Mouse (Mus musculus) sigmoid colon, adult 10 weeks (tissue): ENCODE data around the gene Cep170. TPM values are rescaled to one million over a fixed set of nuclear protein-coding genes. Genes with fewer than 3 reads are reported as not detected.

ENCODE experiments used
- polyA plus RNA-seq: library from polyadenylated mRNA; stranded (reverse); fragments of 350-450 nt; fragmentation: Illumina TruSeq; extraction: RNeasy Lipid Tissue Mini Kit (QIAGEN cat#74804); gene quantifications from one replicate; pipeline ENCODE4 v1.2.3, GENCODE M21; 2014; ENCODE audit warnings: low read depth, low replicate concordance

The Cep170 gene
- polyA plus RNA-seq = 20.6 TPM

GRCm38 (mm10) chr1:176814036-176814420, at the start of gene Cep170:
TSS of gene Cep170 (minus strand) at chr1:176814067.

GRCm38 (mm10) chr1:176814591-176815062, 760 bp upstream of the Cep170 start, which contains the start of gene Sdccag8:
TSS of gene Sdccag8 (plus strand) at chr1:176814660.

Other genes with a start within 250 kb of the Cep170 start
- gene Sdccag8, start 593 bp upstream of the Cep170 start, polyA plus RNA-seq = 6.9 TPM